Comparison of ENCODE assay signal across 8 mouse cellular contexts in genomic region chr13:52979331-52980051, GRCm38 (mm10). TPM values are rescaled to one million over a fixed set of nuclear protein-coding genes. Genes with fewer than 3 reads are reported as not detected.
DNase-seq lines count a peak whose midpoint lies in the region; ATAC-seq and TF ChIP-seq lines count a peak whose summit lies in the region.

No protein-coding gene starts in this region.

- 0 out of 2 replicates have a peak, but pooled peaks cover 5% of the 10 kb centered on the region for H3K27me3 ChIP-seq in intestine, embryonic 14.5 days (replicated peaks; ENCODE audit: control insufficient read depth, insufficient read depth, low read length)

- H3K36me3 ChIP-seq in intestine, embryonic 14.5 days (ENCODE audit: control insufficient read depth, insufficient read depth, low read length), result no peaks in the 10 kb centered on the region

- no peak for TF ChIP-seq CTCF in gastrocnemius, adult 2 months (IDR thresholded peaks at IDR 0.05)

- intact Hi-C loops in gastrocnemius, adult 2 months (cut with DNase I), result loop anchor here (2.0 to 5.0 kb wide), 4 partner anchors 51 to 161 kb away; partner anchors contain the start of gene Auh

- peak overlapping the region; percentile 100 for H3K4me2 ChIP-seq in intestine, embryonic 14.5 days (ENCODE audit: low read length)

- H3K27ac ChIP-seq in gastrocnemius, adult 2 months, result peak overlapping the region; percentile 97
- H3K27ac ChIP-seq in intestine, embryonic 14.5 days (ENCODE audit: low read depth), result peak overlapping the region; percentile 94

- H3K9ac ChIP-seq in intestine, embryonic 14.5 days (ENCODE audit: low read length), result peak overlapping the region; percentile 89

- H3K4me3 ChIP-seq in gastrocnemius, adult 2 months, result peak overlapping the region; percentile 97
- peak overlapping the region; percentile 90 for H3K4me3 ChIP-seq in intestine, embryonic 14.5 days (ENCODE audit: low read depth, low read length)

- 0 out of 2 replicates have a peak, but pooled peaks have one; percentile 4 for ATAC-seq in frontal cortex, adult (ENCODE audit: low TSS enrichment)
- no peak for ATAC-seq in intestine, embryonic 14.5 days (replicated peaks; ENCODE audit: low FRiP score, low TSS enrichment, low read depth)

- peak; percentile 53 for DNase-seq in gastrocnemius, adult 2 months
- DNase-seq in gastrocnemius, postnatal 4 days (ENCODE audit: low spot score in 2 of 2), result no peak
- DNase-seq in adrenal gland, postnatal 14 days, result peak; percentile 40
- DNase-seq in intestine, embryonic 14.5 days (ENCODE audit: low spot score), result peak; percentile 73
- DNase-seq in lung, postnatal 10 days, result peak; percentile 23
- peak; percentile 39 for DNase-seq in right cerebral cortex, postnatal 4 days
- DNase-seq in spleen, postnatal 4 days (ENCODE audit: low spot score in 2 of 2), result no peak

- H3K4me1 ChIP-seq in intestine, embryonic 14.5 days (replicated peaks; ENCODE audit: control insufficient read depth, insufficient read depth, low read length), result peaks cover 11% of the 10 kb centered on the region

- H3K9me3 ChIP-seq in intestine, embryonic 14.5 days (ENCODE audit: control insufficient read depth, low read length), result no peaks in the 10 kb centered on the region

- under 1% methylated on average over 22 of the region's 22 CpGs for WGBS in intestine, embryonic 14.5 days

RNA-seq across cellular contexts. Expression of gene Nfil3, which starts 1.4 kb away (rescaled TPM):
- total RNA-seq in gastrocnemius, adult 2 months (2021), result 100 to 1,000 TPM in 1 of 2 experiments, 10 to 100 TPM in 1; 40.2 to 137 TPM
- total RNA-seq in gastrocnemius, postnatal 4 days (2021), result 10 to 100 TPM; 21.0 to 22.8 TPM
- 49.1 and 87.9 TPM in 2 replicates for total RNA-seq in adrenal gland, postnatal 14 days (2021)
- 28.5 and 30.1 TPM in 2 replicates for polyA plus RNA-seq in intestine, embryonic 14.5 days (2014; fragmentation: Nextera tagmentation; extraction: Ambion mirVana)

RNA-seq across cellular contexts. Expression of gene Auh, which starts 50.0 kb away (rescaled TPM):
- total RNA-seq in gastrocnemius, adult 2 months (2021), result 10 to 100 TPM; 74.0 to 94.1 TPM
- 10 to 100 TPM; 46.6 to 47.2 TPM for total RNA-seq in gastrocnemius, postnatal 4 days (2021)
- total RNA-seq in adrenal gland, postnatal 14 days (2021), result 128 and 131 TPM in 2 replicates
- 36.1 and 38.6 TPM in 2 replicates for polyA plus RNA-seq in intestine, embryonic 14.5 days (2014; fragmentation: Nextera tagmentation; extraction: Ambion mirVana)

Comparison
In these comparisons a context has a peak if more than half of its experiments do, and no peak if none do; other contexts are left out.
1. DNase-seq: peak in gastrocnemius, adult 2 months (single experiment), adrenal gland, postnatal 14 days (single experiment), intestine, embryonic 14.5 days (single experiment), lung, postnatal 10 days (single experiment) and right cerebral cortex, postnatal 4 days (single experiment); none in gastrocnemius, postnatal 4 days (0 of 2) and spleen, postnatal 4 days (0 of 2).